Mouse (Mus musculus) G1E (cell line): ENCODE results near the gene Ube2n.

Experiments
- CTCF ChIP-seq: IDR thresholded peaks from 2 replicates; pipeline ENCODE4 v1.5.1; 2012; ENCODE audit warnings: low read depth, low read length, inconsistent platforms, mixed read lengths
- GATA1 ChIP-seq: IDR thresholded peaks from 2 replicates; pipeline ENCODE4 v1.6.1; 2012; ENCODE audit warnings: borderline replicate concordance, low read length, inconsistent platforms, mixed read lengths
- TAL1 ChIP-seq: conservative IDR thresholded peaks from 2 replicates; pipeline ENCODE4 v1.6.1; 2012; ENCODE audit warnings: low read depth, low read length, inconsistent platforms, mixed read lengths

DNA sequence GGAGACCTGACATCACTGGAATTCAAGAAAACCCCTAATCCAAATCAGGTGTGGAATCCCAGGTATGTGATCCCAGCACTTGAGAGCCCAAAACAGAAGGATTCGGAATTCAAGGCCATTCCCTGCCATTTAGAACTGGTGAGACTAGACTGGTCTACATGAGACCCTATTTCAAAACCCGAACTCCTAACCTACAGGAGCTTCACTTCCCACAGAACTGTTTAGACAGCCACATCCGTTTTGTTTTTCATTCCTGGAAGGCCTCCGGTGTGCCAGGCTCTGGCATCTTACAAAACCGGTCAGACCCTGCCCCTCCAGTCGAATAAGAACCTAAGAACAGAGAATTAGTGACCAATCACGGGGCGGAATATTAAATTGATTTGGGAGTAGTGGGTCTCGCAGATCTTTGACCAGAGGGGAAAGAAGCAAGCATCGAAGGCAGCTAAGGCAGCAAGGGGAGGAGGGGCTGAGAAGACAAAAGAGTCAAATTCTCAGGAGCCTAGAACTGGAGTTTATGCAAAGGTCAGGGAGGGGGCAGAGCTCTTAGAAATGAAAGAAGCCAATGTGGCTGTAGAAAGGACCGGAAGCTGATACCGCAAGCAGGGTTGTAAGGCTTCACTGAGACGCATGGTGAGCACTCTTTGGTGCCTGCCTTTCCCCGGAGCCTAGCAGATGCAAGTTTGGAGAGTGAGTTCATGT lies 50.4 kb downstream of the Ube2n start:
- TF ChIP-seq CTCF = no peak
- TF ChIP-seq GATA1 = no peak
- TF ChIP-seq TAL1 = no peak
